Mouse (Mus musculus) activated CD4-positive, CD25-positive, alpha-beta regulatory T cell (primary cell): ENCODE data around the gene Stat5a. TPM values are rescaled to one million over a fixed set of nuclear protein-coding genes. Genes with fewer than 3 reads are reported as not detected.

Experiments used
- polyA plus RNA-seq, 2 experiments: library from polyadenylated mRNA; unstranded; fragments of 100-300 nt; shearing (Covaris generic); gene quantifications; one replicate each; pipeline ENCODE4 v1.2.1; 2017

Stat5a gene
- polyA plus RNA-seq = 10 to 100 TPM; 75.2 to 88.1 TPM

GRCm38 (mm10) chr11:100858935-100859578, at the start of gene Stat5a:
Gene Stat5a, plus strand, starts transcription at chr11:100859351.

GRCm38 (mm10) chr11:100850038-100850777, 8.9 kb upstream of the Stat5a start, which contains the start of gene Stat5b:
Gene Stat5b, minus strand, starts transcription at chr11:100850724.

Other genes starting within 250 kb of the Stat5a start
- 10 to 100 TPM; 28.6 to 31.5 TPM for gene Nkiras2, start 240.1 kb upstream of the Stat5a start, polyA plus RNA-seq
- gene Dnajc7, start 239.2 kb upstream of the Stat5a start, polyA plus RNA-seq = 100 to 1,000 TPM; 424 to 540 TPM
- gene Zfp385c, start 166.9 kb upstream of the Stat5a start, polyA plus RNA-seq = under 1 TPM; 0.23 to 0.85 TPM
- gene Dhx58, start 155.1 kb upstream of the Stat5a start, polyA plus RNA-seq = 10 to 100 TPM; 20.8 to 33.7 TPM
- gene Kat2a, start 146.9 kb upstream of the Stat5a start, polyA plus RNA-seq = 10 to 100 TPM; 41.8 to 50.3 TPM
- gene Hspb9, start 145.5 kb upstream of the Stat5a start, polyA plus RNA-seq = 1 to 10 TPM in 1 of 2 experiments, under 1 TPM in 1; 0.65 to 1.3 TPM
- 100 to 1,000 TPM in 1 of 2 experiments, 10 to 100 TPM in 1; 75.3 to 112 TPM for gene Rab5c, start 121.1 kb upstream of the Stat5a start, polyA plus RNA-seq
- under 1 TPM in 1 of 2 experiments, not detected in 1; 0.04 TPM for gene Kcnh4, start 99.4 kb upstream of the Stat5a start, polyA plus RNA-seq
- gene Hcrt, start 96.4 kb upstream of the Stat5a start, polyA plus RNA-seq = not detected
- gene Ghdc, start 88.4 kb upstream of the Stat5a start, polyA plus RNA-seq = 1 to 10 TPM; 1.2 to 4.5 TPM
- 100 to 1,000 TPM in 1 of 2 experiments, 10 to 100 TPM in 1; 92.0 to 154 TPM for gene Stat5b, start 8.6 kb upstream of the Stat5a start, polyA plus RNA-seq
- 100 to 1,000 TPM; 167 to 244 TPM for gene Stat3, start 80.2 kb downstream of the Stat5a start, polyA plus RNA-seq
- not detected for gene Cavin1, start 111.5 kb downstream of the Stat5a start, polyA plus RNA-seq
- gene Atp6v0a1, start 150.1 kb downstream of the Stat5a start, polyA plus RNA-seq = 10 to 100 TPM in 1 of 2 experiments, 1 to 10 TPM in 1; 6.1 to 13.6 TPM
- 10 to 100 TPM; 18.9 to 25.9 TPM for gene Naglu, start 210.7 kb downstream of the Stat5a start, polyA plus RNA-seq
- under 1 TPM in 1 of 2 experiments, not detected in 1; 0.52 TPM for gene Hsd17b1, start 219.1 kb downstream of the Stat5a start, polyA plus RNA-seq
- 10 to 100 TPM; 32.3 to 36.4 TPM for gene Coasy, start 223.2 kb downstream of the Stat5a start, polyA plus RNA-seq
- 10 to 100 TPM; 90.2 to 93.1 TPM for gene Mlx, start 227.9 kb downstream of the Stat5a start, polyA plus RNA-seq
- 1 to 10 TPM; 7.1 to 8.4 TPM for gene Psmc3ip, start 236.1 kb downstream of the Stat5a start, polyA plus RNA-seq